In genomic region chr5:4593638-4594381, GRCm38 (mm10) we compare ENCODE assay signal across 26 mouse cellular contexts.
DNase-seq lines count a peak whose midpoint lies in the region; ATAC-seq and TF ChIP-seq lines count a peak whose summit lies in the region.
"Had no signal": no experiment of that assay in that cellular context is flagged by ENCODE, and none has a peak within 500 bp of the region (broad histone marks: within the 10 kb centered on the region; RNA-seq: fewer than 3 reads in every experiment).

No protein-coding gene starts in this region.

- no peak for TF ChIP-seq CTCF in brain, embryonic 14.5 days (IDR thresholded peaks at IDR 0.05; ENCODE audit: borderline replicate concordance, extremely low read depth, insufficient read depth, insufficient read length)

- ATAC-seq in neural tube, embryonic 15.5 days (ENCODE audit: low FRiP score), result no peak
- ATAC-seq: activated CD4-positive, CD25-positive, alpha-beta regulatory T cell, adult 4 months; forebrain, embryonic 16.5 days; hindbrain, postnatal 0 days; Patski had no signal

- no peak overlapping the region for H3K4me3 ChIP-seq in neural tube, embryonic 15.5 days (replicated peaks)
- H3K4me3 ChIP-seq: embryonic facial prominence, embryonic 12.5 days; forebrain, embryonic 12.5 days; gastrocnemius, adult 2 months; heart, embryonic 13.5 days; hindbrain, embryonic 13.5 days had no signal

- no peaks in the 10 kb centered on the region for H3K4me1 ChIP-seq in neural tube, embryonic 15.5 days
- H3K4me1 ChIP-seq: embryonic facial prominence, embryonic 12.5 days; forebrain, embryonic 12.5 days; heart, embryonic 13.5 days; hindbrain, embryonic 13.5 days had no signal

- H3K27me3 ChIP-seq in neural tube, embryonic 15.5 days (replicated peaks), result no peaks in the 10 kb centered on the region
- H3K27me3 ChIP-seq: CH12.LX; embryonic facial prominence, embryonic 12.5 days; forebrain, embryonic 12.5 days; heart, embryonic 13.5 days; hindbrain, embryonic 13.5 days; Patski had no signal

- H3K36me3 ChIP-seq in neural tube, embryonic 15.5 days, result no peaks in the 10 kb centered on the region
- H3K36me3 ChIP-seq: embryonic facial prominence, embryonic 12.5 days; forebrain, embryonic 12.5 days; heart, embryonic 13.5 days; hindbrain, embryonic 13.5 days had no signal

- H3K9me3 ChIP-seq in neural tube, embryonic 15.5 days (replicated peaks), result no peaks in the 10 kb centered on the region
- H3K9me3 ChIP-seq: embryonic facial prominence, embryonic 12.5 days; forebrain, embryonic 12.5 days; heart, embryonic 13.5 days; hindbrain, embryonic 13.5 days had no signal

- H3K9ac ChIP-seq in neural tube, embryonic 15.5 days (replicated peaks), result no peak overlapping the region
- H3K9ac ChIP-seq: embryonic facial prominence, embryonic 12.5 days; forebrain, embryonic 12.5 days; heart, embryonic 13.5 days; hindbrain, embryonic 13.5 days had no signal

- no peak for TF ChIP-seq POLR2A in brain, embryonic 14.5 days (IDR thresholded peaks at IDR 0.05; ENCODE audit: borderline replicate concordance, extremely low read depth, insufficient read depth, insufficient read length, poor library complexity, severe bottlenecking)

- H3K4me2 ChIP-seq in neural tube, embryonic 15.5 days, result no peak overlapping the region
- H3K4me2 ChIP-seq: embryonic facial prominence, embryonic 12.5 days; forebrain, embryonic 12.5 days; heart, embryonic 13.5 days; hindbrain, embryonic 13.5 days had no signal

- no peak overlapping the region for H3K27ac ChIP-seq in neural tube, embryonic 15.5 days (replicated peaks)
- H3K27ac ChIP-seq: embryonic facial prominence, embryonic 12.5 days; forebrain, embryonic 12.5 days; gastrocnemius, adult 2 months; heart, embryonic 13.5 days; hindbrain, embryonic 13.5 days; hindbrain, postnatal 0 days had no signal

- peak; percentile 21 for DNase-seq in kidney, adult 9 months
- no peak for DNase-seq in kidney, postnatal 25 days
- peak; percentile 1 for DNase-seq in retina, postnatal 1 day
- DNase-seq in retina, embryonic 14.5 days (ENCODE audit: low spot score), result no peak
- peak; percentile 28 for DNase-seq in brain, embryonic 14.5 days (ENCODE audit: low read depth)
- DNase-seq in embryo, embryonic 9.5 days (ENCODE audit: extremely low spot score), result no peak
- DNase-seq: adrenal gland, adult 2 months; adrenal gland, postnatal 25 days; cerebellum, adult 11 months; cerebellum, adult 8-10 months; cerebellum, postnatal 14 days; embryo, embryonic 11 days; gastrocnemius, adult 2 months; gastrocnemius, postnatal 25 days; heart, adult 11 months; heart, postnatal 4 days had no signal

- 82% methylated on average over 5 of the region's 5 CpGs for WGBS in neural tube, embryonic 15.5 days

Comparison
In these comparisons a context has a peak if more than half of its experiments do, and no peak if none do; other contexts are left out.
1. DNase-seq: peak in kidney, adult 9 months (single experiment), retina, postnatal 1 day (single experiment) and brain, embryonic 14.5 days (single experiment); none in kidney, postnatal 25 days (0 of 2), retina, embryonic 14.5 days (single experiment) and embryo, embryonic 9.5 days (single experiment).